Mouse (Mus musculus): ENCODE data around the gene Nmd3.

Gene Nmd3

DNA sequence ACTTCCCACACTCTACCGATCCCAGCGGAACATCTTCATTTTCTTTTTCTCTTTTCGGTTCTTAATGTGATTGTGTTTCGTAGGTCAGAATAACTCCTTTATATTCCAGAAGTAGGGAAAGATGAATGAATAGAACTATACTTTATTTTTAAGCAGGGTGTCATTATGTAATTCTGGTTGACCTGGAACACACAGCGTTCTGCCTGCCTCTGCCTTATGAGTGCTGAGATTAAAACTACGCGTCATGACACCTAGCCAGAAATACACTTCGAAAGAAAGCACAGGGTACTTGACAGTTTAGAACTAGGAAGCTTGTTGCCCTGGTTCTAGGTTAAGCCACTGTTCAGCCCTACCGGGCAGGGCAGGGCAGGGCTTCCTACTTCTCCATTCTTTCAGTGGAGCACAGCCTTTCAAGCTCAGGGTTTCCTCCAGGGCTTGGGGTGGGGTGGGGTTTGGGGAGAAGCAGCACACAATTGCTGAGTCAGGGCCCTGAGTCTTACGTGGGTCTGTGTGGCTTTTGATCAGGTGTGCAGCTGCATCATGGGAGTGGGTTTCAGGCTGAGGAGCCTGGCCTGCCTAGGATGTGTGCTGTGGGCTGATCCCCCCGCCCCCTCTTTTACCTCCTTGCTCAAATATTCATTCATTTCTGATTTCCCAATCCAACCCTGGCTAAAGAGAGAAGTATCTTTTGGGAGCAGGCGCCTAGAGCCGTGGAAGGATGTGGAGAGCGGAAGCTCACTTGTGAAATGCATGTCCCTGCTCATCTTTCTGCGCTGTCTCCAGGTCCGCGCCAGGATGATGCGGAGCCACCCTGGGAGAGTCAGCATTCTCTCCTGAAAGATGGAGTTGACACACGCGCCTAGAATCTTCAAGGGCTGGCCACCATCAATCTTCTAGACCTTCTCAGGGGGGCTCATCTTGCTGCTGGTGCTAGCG is 42.1 kb downstream of the Nmd3 start:
- no peak for DNase-seq (ENCODE audit: low read depth, low spot score)

DNA sequence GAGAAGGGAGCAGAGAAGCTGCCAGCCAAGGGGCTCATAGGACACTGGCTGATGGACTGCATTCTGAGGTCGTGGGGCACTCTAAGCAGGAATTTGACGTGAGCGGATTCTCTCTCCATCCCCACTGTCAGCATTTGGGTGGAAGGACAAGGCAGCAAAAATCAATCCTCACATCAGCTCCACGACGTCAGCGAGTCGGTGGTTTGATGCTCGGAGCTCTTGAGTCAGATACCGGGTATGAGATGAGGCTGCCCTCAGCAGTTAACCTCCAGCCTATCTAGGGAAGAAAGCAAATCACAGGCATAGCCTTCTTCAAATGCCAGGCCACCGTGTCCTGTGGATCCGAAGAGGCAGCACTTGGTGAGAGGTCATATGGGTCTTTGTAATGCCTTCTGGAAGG is 43.4 kb downstream of the Nmd3 start:
- DNase-seq (ENCODE audit: low read depth, low spot score): no peak

DNA sequence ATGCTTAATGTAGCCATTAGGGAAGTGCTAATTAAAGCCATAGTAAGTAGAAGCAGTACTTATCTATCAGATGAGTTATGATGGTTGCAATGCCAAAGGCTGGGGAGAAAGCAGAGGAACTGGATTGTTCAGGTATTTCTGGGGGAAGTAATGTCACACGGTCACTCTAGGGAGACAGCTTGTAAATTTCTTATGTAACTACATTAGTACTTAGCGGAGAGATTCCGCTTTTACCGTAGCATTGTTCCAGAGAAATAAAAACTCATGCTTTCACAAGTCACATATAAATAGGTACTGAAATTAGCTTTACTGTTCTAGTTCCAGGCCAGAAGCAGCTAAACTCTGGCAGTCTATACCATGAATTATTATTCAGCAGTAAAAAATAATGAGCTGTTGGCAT is 47.4 kb downstream of the Nmd3 start:
- no peak for DNase-seq (ENCODE audit: low read depth, low spot score)

DNA sequence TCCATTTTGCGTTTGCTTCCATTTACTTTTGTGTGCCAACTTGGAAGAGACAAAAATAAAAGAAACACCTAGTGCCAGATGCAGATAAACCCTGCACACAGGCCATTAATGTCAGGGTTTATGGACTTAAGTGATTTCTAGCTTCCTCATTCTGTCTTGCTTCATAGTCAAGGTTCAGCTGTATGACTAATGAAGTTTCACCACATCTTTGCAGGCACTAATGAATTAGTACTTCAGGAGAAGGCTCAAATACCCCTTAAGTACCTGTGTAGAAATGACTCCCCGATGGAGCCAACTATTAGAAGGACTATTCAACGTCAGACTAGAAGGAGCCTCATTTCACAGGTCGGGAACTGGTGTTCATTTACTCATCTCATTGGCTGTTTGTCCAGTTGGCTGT is 51.6 kb downstream of the Nmd3 start:
- no peak for DNase-seq (ENCODE audit: low read depth, low spot score)

DNA sequence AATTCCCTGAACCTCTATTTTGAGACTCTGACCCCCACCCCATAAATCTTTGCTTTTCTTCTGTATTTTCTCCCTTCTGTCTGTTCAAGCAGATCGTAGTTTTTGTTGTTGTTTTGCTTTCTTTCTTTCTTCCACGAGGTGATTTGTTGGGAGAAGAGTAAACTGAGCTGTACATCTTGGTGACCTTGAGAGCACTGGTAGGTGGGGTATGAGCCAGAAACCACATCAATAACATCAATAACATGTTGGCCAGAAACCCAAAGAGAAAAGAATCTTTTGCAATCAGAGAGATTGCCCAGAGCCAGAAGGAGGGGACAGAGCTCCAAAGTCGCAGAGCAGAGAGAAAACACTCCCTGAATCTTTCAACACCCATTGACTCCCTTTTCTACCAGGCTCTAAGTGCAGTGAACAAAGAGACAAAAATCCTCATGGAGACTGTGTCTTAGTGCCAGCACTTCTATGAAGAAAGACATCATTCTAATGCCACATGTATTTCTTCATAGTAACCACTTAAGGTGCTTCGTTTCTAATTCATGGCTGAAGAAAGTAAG is 57.5 kb downstream of the Nmd3 start:
- DNase-seq (ENCODE audit: low read depth, low spot score): no peak

DNA sequence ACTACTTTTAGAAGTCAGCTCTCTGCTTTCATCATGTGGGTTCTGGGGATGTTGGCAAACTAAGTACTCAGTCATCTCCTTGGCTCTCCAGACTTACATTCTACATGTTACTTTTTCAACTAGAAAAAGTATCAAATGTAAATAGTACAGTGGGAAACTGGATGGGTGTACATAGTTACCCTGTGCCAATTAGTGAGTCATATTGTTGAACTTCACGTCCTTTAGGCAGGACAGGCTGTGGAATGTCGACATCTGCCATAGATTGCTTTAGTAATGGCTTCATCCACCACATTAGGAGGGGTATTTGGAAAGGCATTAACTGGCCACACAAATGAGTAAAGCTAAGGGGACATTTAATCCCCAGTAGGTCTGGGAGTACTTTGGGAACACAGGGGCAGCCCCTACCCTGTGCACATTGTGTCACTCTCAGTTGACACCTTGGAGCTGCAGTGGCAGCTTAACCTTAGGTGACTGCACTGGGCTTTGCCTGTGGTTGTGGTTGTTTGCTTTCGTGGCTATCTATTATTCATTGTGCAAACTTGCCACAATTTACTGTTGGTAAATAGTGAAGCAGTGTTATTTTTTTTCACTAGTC is 71.1 kb downstream of the Nmd3 start:
- DNase-seq (ENCODE audit: low read depth, low spot score): no peak

DNA sequence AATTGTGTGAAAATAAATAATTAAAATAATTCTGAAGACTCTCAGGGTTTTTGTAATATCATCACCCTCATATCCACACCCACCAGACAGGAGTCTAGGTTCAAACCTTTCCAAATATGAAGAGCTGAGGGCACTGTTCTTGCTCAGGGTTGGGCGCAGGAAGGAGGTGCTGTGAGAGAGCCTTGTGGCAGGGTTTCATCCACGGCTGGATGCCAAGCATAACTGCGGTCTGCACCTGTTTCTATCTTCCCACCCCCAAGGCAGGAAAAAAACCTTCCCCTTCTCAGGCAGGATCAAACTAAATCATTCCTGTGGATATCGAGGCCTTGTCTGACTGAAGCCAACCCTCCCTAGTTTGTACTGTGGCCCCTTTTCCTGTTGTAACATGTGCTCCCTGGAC is 75.7 kb downstream of the Nmd3 start:
- no peak for DNase-seq (ENCODE audit: low read depth, low spot score)

DNA sequence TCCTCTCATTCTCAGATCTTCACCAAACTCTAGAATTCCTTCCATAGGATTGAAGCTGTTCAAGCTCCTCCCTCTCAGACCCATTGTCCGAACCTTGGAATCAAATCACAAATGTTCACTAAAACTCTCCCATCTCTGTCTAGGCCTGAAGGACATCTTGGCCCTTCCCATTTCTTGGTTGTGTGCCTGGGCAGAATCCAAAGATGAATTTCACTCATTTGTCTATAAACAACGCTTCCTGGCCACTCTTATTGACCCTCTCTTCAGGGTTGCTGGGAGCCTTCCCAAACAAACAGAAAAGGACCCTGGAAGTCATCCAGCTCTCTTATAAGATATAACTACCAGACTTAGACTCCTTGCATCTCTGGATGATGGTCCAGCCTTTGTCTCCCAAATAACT is 76.2 kb downstream of the Nmd3 start:
- DNase-seq (ENCODE audit: low read depth, low spot score): no peak

DNA sequence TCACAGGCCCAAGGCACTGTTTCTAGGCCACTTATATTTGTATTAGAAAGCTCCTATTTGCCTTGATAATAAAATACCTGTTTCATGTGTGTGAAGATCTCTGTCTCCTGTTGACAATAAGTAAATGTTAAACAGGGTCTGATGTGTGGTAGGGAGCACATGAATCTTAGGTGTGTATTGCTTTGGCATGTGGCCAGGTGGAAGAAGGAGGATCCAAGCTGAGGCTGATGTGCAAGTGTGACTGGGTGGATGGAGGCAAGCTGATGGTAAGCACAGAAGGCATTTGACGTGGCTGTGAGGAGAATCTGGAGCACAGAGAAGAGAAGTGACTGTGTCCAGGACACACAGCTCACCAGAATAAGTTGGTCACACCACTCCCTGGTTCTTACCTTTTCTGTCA is 77.3 kb downstream of the Nmd3 start:
- no peak for DNase-seq (ENCODE audit: low read depth, low spot score)

DNA sequence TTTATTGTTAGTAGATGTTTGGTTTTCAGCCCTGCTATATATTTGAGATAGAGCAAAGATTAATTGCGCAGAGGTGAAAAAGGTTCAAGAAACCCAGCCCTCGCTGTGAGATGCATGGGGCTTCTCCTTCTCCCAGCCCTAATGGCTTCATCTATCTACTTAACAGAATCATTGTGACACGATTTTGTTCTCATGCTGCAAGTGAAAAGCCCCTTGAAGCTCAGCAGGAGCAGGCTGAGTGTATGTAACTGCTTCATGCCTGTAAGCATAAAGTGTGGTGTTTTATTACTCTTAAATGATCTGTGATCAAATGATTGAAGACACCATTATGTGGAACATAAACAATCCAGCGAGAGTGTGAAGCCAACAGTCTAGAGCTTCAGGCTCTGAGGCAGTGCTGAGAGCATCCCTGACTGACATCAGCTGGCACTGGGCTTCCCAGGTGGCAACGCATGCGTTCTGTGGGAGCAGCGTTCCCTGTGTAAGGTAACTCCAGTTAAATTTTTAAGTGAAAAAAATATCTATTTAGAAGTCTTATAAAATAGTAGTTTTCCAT is 79.1 kb downstream of the Nmd3 start:
- DNase-seq (ENCODE audit: low read depth, low spot score): no peak

DNA sequence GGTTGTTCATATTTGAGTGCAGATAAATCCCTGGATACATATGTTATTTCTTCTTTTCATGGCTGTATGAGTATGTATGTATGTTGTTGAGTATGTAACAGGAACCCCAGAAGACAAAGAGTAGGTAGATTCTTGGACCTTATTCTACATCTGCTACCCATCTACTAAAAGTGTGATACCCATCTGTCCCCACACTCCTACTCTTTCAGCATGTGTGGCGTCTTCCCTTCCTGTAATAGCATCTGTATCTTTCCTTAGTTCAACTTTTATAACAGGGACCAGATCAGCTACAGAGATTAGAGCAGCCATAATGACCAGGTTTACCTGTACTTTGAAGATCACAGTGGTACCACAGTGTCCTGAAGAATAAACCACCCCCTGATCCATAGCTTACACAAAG is 81.4 kb downstream of the Nmd3 start:
- DNase-seq (ENCODE audit: low read depth, low spot score): no peak
